9 mouse cellular contexts compared by ENCODE assay signal in genomic region chr14:12344746-12345240, GRCm38 (mm10). TPM values are rescaled to one million over a fixed set of nuclear protein-coding genes. Genes with fewer than 3 reads are reported as not detected.
DNase-seq lines count a peak whose midpoint lies in the region; ATAC-seq and TF ChIP-seq lines count a peak whose summit lies in the region.
"Had no signal": no experiment of that assay in that cellular context is flagged by ENCODE, and none has a peak within 500 bp of the region (broad histone marks: within the 10 kb centered on the region; RNA-seq: fewer than 3 reads in every experiment).

No protein-coding gene starts in this region.

- DNase-seq in kidney, postnatal 0 days (ENCODE audit: low spot score) = no peak
- no peak for DNase-seq in kidney, postnatal 14 days
- peak; percentile 54 for DNase-seq in embryo, embryonic 10.5 days (ENCODE audit: low spot score)
- DNase-seq in midbrain, embryonic 10.5 days (ENCODE audit: low spot score) = peak; percentile 63
- DNase-seq in spleen, postnatal 10 days (ENCODE audit: low spot score in 2 of 2) = no peak
- no peak for DNase-seq in kidney, adult 2 months
- no peak for DNase-seq in urinary bladder, postnatal 10 days (ENCODE audit: low spot score)

- under 1% methylated on average over 39 of the region's 39 CpGs for WGBS in kidney, postnatal 0 days
- WGBS in forebrain, embryonic 12.5 days = under 1% methylated on average over 39 of the region's 39 CpGs
- WGBS in midbrain, embryonic 10.5 days = under 1% methylated on average over 39 of the region's 39 CpGs
- WGBS in kidney, adult 2 months = under 1% methylated on average over 39 of the region's 39 CpGs

- TF ChIP-seq CTCF in kidney, postnatal 0 days (IDR thresholded peaks at IDR 0.05; ENCODE audit: low read depth) = no peak
- TF ChIP-seq CTCF in kidney, adult 2 months (conservative IDR thresholded peaks at IDR 0.05; ENCODE audit: insufficient read depth, insufficient read length, low read depth, low read length) = no peak

- H3K4me1 ChIP-seq in kidney, postnatal 0 days (replicated peaks; ENCODE audit: insufficient read depth, low read length) = no peaks in the 10 kb centered on the region; the same call in 1 of the 2 replicates
- H3K4me1 ChIP-seq in forebrain, embryonic 12.5 days = peaks cover 58% of the 10 kb centered on the region
- peaks cover 58% of the 10 kb centered on the region for H3K4me1 ChIP-seq in midbrain, embryonic 10.5 days
- no peaks in the 10 kb centered on the region for H3K4me1 ChIP-seq in kidney, adult 2 months (ENCODE audit: control insufficient read depth, insufficient read depth, low read length)

- 0 out of 2 replicates have a peak overlapping the region, but pooled peaks have one; percentile 24 for H3K4me3 ChIP-seq in kidney, postnatal 0 days (replicated peaks; ENCODE audit: low read depth, low read length)
- peak overlapping the region; percentile 58 for H3K4me3 ChIP-seq in forebrain, embryonic 12.5 days (replicated peaks)
- H3K4me3 ChIP-seq in midbrain, embryonic 10.5 days = peak overlapping the region; percentile 46
- no peak overlapping the region for H3K4me3 ChIP-seq in kidney, adult 2 months (ENCODE audit: insufficient read depth, low read depth, low read length)

- TF ChIP-seq POLR2A in kidney, adult 2 months (IDR thresholded peaks at IDR 0.05; ENCODE audit: low read depth, low read length) = no peak

- H3K27me3 ChIP-seq in kidney, postnatal 0 days (ENCODE audit: insufficient read depth, low read length) = peaks cover 84% of the 10 kb centered on the region
- peaks cover 97% of the 10 kb centered on the region for H3K27me3 ChIP-seq in forebrain, embryonic 12.5 days
- H3K27me3 ChIP-seq in midbrain, embryonic 10.5 days (ENCODE audit: low read depth, poor library complexity, severe bottlenecking) = peaks cover 100% of the 10 kb centered on the region
- H3K27me3 ChIP-seq in kidney, adult 2 months (replicated peaks; ENCODE audit: control insufficient read depth, insufficient read depth, low read length) = peaks cover 8% of the 10 kb centered on the region

- H3K27ac ChIP-seq in kidney, postnatal 0 days = no peak overlapping the region
- H3K27ac ChIP-seq in forebrain, embryonic 12.5 days = peak overlapping the region; percentile 96
- peak overlapping the region; percentile 72 for H3K27ac ChIP-seq in midbrain, embryonic 10.5 days (replicated peaks)
- no peak overlapping the region for H3K27ac ChIP-seq in kidney, adult 2 months (ENCODE audit: insufficient read depth, low read depth, low read length)

- H3K36me3 ChIP-seq in kidney, postnatal 0 days (ENCODE audit: insufficient read depth, low read length) = no peaks in the 10 kb centered on the region
- no peaks in the 10 kb centered on the region for H3K36me3 ChIP-seq in forebrain, embryonic 12.5 days (replicated peaks)
- no peaks in the 10 kb centered on the region for H3K36me3 ChIP-seq in midbrain, embryonic 10.5 days
- H3K36me3 ChIP-seq in kidney, adult 2 months (ENCODE audit: control insufficient read depth, insufficient read depth, low read length) = no peaks in the 10 kb centered on the region

- no peak overlapping the region for H3K9ac ChIP-seq in kidney, postnatal 0 days (ENCODE audit: low read depth, low read length)
- peak overlapping the region; percentile 90 for H3K9ac ChIP-seq in forebrain, embryonic 12.5 days

- peak overlapping the region; percentile 44 for H3K4me2 ChIP-seq in kidney, postnatal 0 days (ENCODE audit: low read length)
- H3K4me2 ChIP-seq in forebrain, embryonic 12.5 days = peak overlapping the region; percentile 57

- 0 out of 2 replicates have a peak, but pooled peaks have one; percentile 34 for ATAC-seq in kidney, postnatal 0 days (replicated peaks; ENCODE audit: low FRiP score, low read depth)
- ATAC-seq in forebrain, embryonic 12.5 days (ENCODE audit: low FRiP score) = peak; percentile 21; the same call in 1 of the 2 replicates

- no peaks in the 10 kb centered on the region for H3K9me3 ChIP-seq in kidney, postnatal 0 days (replicated peaks; ENCODE audit: low read length)
- H3K9me3 ChIP-seq in forebrain, embryonic 12.5 days = no peaks in the 10 kb centered on the region
- H3K9me3 ChIP-seq in midbrain, embryonic 10.5 days (replicated peaks) = no peaks in the 10 kb centered on the region

RNA-seq across cellular contexts. Expression of gene Fezf2, which starts 3.2 kb away (rescaled TPM):
- not detected in 2 replicates for polyA plus RNA-seq in kidney, postnatal 0 days (2015; fragmentation: Nextera tagmentation; extraction: Ambion mirVana)
- 46.8 and 52.6 TPM in 2 replicates for polyA plus RNA-seq in forebrain, embryonic 12.5 days (2016; fragmentation: Nextera tagmentation; extraction: Ambion mirVana)
- polyA plus RNA-seq in midbrain, embryonic 10.5 days (2016; fragmentation: Nextera tagmentation; extraction: Ambion mirVana) = 5.0 and 9.8 TPM in 2 replicates
- polyA plus RNA-seq in kidney, adult 2 months (2012; rRNA removed) = not detected in 2 replicates
- polyA plus RNA-seq: large intestine, adult 2 months had no signal

Comparison
In these comparisons a context has a peak if more than half of its experiments do, and no peak if none do; other contexts are left out.
1. DNase-seq: peak in embryo, embryonic 10.5 days (single experiment) and midbrain, embryonic 10.5 days (single experiment); none in kidney, postnatal 0 days (single experiment), kidney, postnatal 14 days (single experiment), spleen, postnatal 10 days (0 of 2), kidney, adult 2 months (single experiment) and urinary bladder, postnatal 10 days (single experiment).
2. H3K27ac ChIP-seq: peak in forebrain, embryonic 12.5 days (single experiment) and midbrain, embryonic 10.5 days (single experiment); none in kidney, postnatal 0 days (single experiment) and kidney, adult 2 months (single experiment).